15 mouse cellular contexts compared by ENCODE assay signal in genomic region chr9:42382063-42382462, GRCm38 (mm10). TPM values are rescaled to one million over a fixed set of nuclear protein-coding genes. Genes with fewer than 3 reads are reported as not detected.
DNase-seq lines count a peak whose midpoint lies in the region; ATAC-seq lines count a peak whose summit lies in the region.
"Had no signal": no experiment of that assay in that cellular context is flagged by ENCODE, and none has a peak within 500 bp of the region (broad histone marks: within the 10 kb centered on the region; RNA-seq: fewer than 3 reads in every experiment).

No protein-coding gene starts in this region.

- H3K4me3 ChIP-seq in midbrain, embryonic 16.5 days (ENCODE audit: low read depth, low read length) = no peak overlapping the region
- H3K4me3 ChIP-seq: heart, embryonic 15.5 days; intestine, embryonic 15.5 days; limb, embryonic 13.5 days had no signal

- H3K27me3 ChIP-seq in midbrain, embryonic 16.5 days (ENCODE audit: control insufficient read depth, insufficient read depth, low read depth, low read length) = no peaks in the 10 kb centered on the region
- H3K27me3 ChIP-seq: intestine, embryonic 15.5 days; limb, embryonic 13.5 days had no signal

- WGBS in midbrain, embryonic 16.5 days = 32% methylated on average over 5 of the region's 5 CpGs

- H3K27ac ChIP-seq in midbrain, embryonic 16.5 days (ENCODE audit: low read length) = peak overlapping the region; percentile 61
- H3K27ac ChIP-seq: heart, embryonic 15.5 days; intestine, embryonic 15.5 days; limb, embryonic 13.5 days had no signal

- intact Hi-C loops in left cerebral cortex, postnatal 36 days (cut with DNase I) = no loop called here

- peak; percentile 64 for ATAC-seq in midbrain, embryonic 16.5 days
- ATAC-seq: intestine, embryonic 15.5 days; liver, postnatal 0 days had no signal

- H3K4me1 ChIP-seq in midbrain, embryonic 16.5 days (ENCODE audit: control insufficient read depth, insufficient read depth, low read length) = no peaks in the 10 kb centered on the region; the same call in 1 of the 2 replicates
- H3K4me1 ChIP-seq: heart, embryonic 15.5 days; intestine, embryonic 15.5 days had no signal

- no peak overlapping the region for H3K4me2 ChIP-seq in midbrain, embryonic 16.5 days (ENCODE audit: low read length)
- H3K4me2 ChIP-seq: heart, embryonic 15.5 days; intestine, embryonic 15.5 days; limb, embryonic 13.5 days had no signal

- H3K36me3 ChIP-seq in midbrain, embryonic 16.5 days (ENCODE audit: control insufficient read depth, insufficient read depth, low read length) = no peaks in the 10 kb centered on the region
- H3K36me3 ChIP-seq: heart, embryonic 15.5 days; intestine, embryonic 15.5 days; limb, embryonic 13.5 days had no signal

- peak; percentile 4 for DNase-seq in cerebellum, adult 9-10 months
- no peak for DNase-seq in cerebellum, postnatal 25 days
- peak; percentile 28 for DNase-seq in left cerebral cortex, adult 11 months (ENCODE audit: low spot score)
- no peak for DNase-seq in left cerebral cortex, postnatal 36 days (ENCODE audit: low spot score in 2 of 2)
- DNase-seq in frontal cortex, postnatal 14 days (ENCODE audit: low spot score in 2 of 2) = peak; percentile 18 to 53
- no peak for DNase-seq in lung, postnatal 10 days
- DNase-seq in urinary bladder, postnatal 14 days (ENCODE audit: low spot score) = no peak
- DNase-seq: adrenal gland, adult 8-10 months; kidney, postnatal 36 days; liver, postnatal 0 days had no signal

- H3K9me3 ChIP-seq in midbrain, embryonic 16.5 days (replicated peaks; ENCODE audit: control insufficient read depth, low read length, poor library complexity, severe bottlenecking) = peaks cover 4% of the 10 kb centered on the region; the same call in 1 of the 2 replicates
- H3K9me3 ChIP-seq: heart, embryonic 15.5 days; intestine, embryonic 15.5 days had no signal

- H3K9ac ChIP-seq in midbrain, embryonic 16.5 days (ENCODE audit: low read depth, low read length) = no peak overlapping the region
- H3K9ac ChIP-seq: heart, embryonic 15.5 days; intestine, embryonic 15.5 days; limb, embryonic 13.5 days; liver, postnatal 0 days had no signal

RNA-seq across cellular contexts. Expression of gene Tecta, which starts 17.7 kb away (rescaled TPM):
- under 1 TPM; 0.20 to 0.50 TPM for total RNA-seq in left cerebral cortex, postnatal 36 days (2021)
- 0.57 and 0.87 TPM in 2 replicates for polyA plus RNA-seq in midbrain, embryonic 16.5 days (2015; fragmentation: Nextera tagmentation; extraction: Ambion mirVana)
- total RNA-seq: megakaryocyte progenitor cell, adult 5-6 weeks had no signal

Comparison
In these comparisons a context has a peak if more than half of its experiments do, and no peak if none do; other contexts are left out.
1. DNase-seq: peak in cerebellum, adult 9-10 months (single experiment), left cerebral cortex, adult 11 months (single experiment) and frontal cortex, postnatal 14 days (2 of 2); none in cerebellum, postnatal 25 days (0 of 2), left cerebral cortex, postnatal 36 days (0 of 2), lung, postnatal 10 days (single experiment) and urinary bladder, postnatal 14 days (single experiment).